Mouse (Mus musculus) olfactory bulb, adult 2 months (tissue): ENCODE results near the gene Amigo3.

Source experiments
- CTCF ChIP-seq: fragments of 200-500 bp; IDR thresholded peaks from 2 replicates; pipeline ENCODE4 v1.5.1; 2012; ENCODE audit warnings: low read depth, mild to moderate bottlenecking, low read length, moderate library complexity; ENCODE audit not compliant: insufficient read depth
- POLR2A ChIP-seq: fragments of 200-500 bp; IDR thresholded peaks from 2 replicates; pipeline ENCODE4 v1.6.1; 2012; ENCODE audit warnings: mild to moderate bottlenecking, low read depth, low read length, moderate library complexity; ENCODE audit not compliant: insufficient read depth

- no peak for TF ChIP-seq CTCF
- TF ChIP-seq POLR2A = no peak
Observed at GRCm38 (mm10) chr9:108063361-108063760, 10.4 kb downstream of the Amigo3 start.
